ENCODE assay signal across 24 mouse cellular contexts in the genomic region with DNA sequence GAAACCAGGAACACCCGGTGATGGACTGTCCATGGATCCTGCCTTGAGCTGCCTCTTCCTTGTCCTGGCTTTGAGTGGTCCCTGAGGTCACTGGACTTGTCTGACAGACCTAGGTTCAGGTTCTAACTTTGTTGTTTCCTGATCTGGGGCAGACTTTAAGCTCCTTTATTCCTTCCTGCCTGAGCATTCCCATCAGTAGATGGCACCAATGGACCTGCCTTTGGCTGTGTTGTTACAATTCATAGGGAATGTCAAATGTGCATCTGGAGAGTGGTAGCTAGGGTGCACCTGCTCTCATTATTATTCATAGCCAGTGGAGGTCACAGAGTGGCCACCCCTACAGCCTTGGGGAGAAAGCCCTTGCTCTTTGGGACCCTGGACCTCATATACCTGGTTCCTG.
DNase-seq lines count a peak whose midpoint lies in the region; ATAC-seq and TF ChIP-seq lines count a peak whose summit lies in the region.
"Had no signal": no experiment of that assay in that cellular context is flagged by ENCODE, and none has a peak within 500 bp of the region (broad histone marks: within the 10 kb centered on the region; RNA-seq: fewer than 3 reads in every experiment).

No protein-coding gene starts in this region.

- peak overlapping the region; percentile 78; the same call in 1 of the 2 replicates for H3K27ac ChIP-seq in forebrain, embryonic 15.5 days (replicated peaks)
- H3K27ac ChIP-seq in forebrain, embryonic 14.5 days (ENCODE audit: low read depth, low read length): no peak overlapping the region
- H3K27ac ChIP-seq in intestine, postnatal 0 days (ENCODE audit: low read depth, low read length): no peak overlapping the region
- no peak overlapping the region for H3K27ac ChIP-seq in intestine, embryonic 16.5 days (ENCODE audit: low read length)
- H3K27ac ChIP-seq in lung, embryonic 14.5 days (ENCODE audit: low read depth): no peak overlapping the region
- H3K27ac ChIP-seq in midbrain, embryonic 16.5 days (ENCODE audit: low read length): peak overlapping the region; percentile 51; the same call in 1 of the 2 replicates
- H3K27ac ChIP-seq: limb, embryonic 10.5 days had no signal

- H3K36me3 ChIP-seq in forebrain, embryonic 15.5 days: no peaks in the 10 kb centered on the region
- peaks cover 18% of the 10 kb centered on the region for H3K36me3 ChIP-seq in forebrain, embryonic 14.5 days (ENCODE audit: control insufficient read depth, insufficient read depth, low read length)
- H3K36me3 ChIP-seq in intestine, postnatal 0 days (ENCODE audit: control insufficient read depth, insufficient read depth): peaks cover 12% of the 10 kb centered on the region; the same call in 1 of the 2 replicates
- H3K36me3 ChIP-seq in intestine, embryonic 16.5 days (ENCODE audit: control insufficient read depth, insufficient read depth, low read length): peaks cover 3% of the 10 kb centered on the region; the same call in 1 of the 2 replicates
- peaks cover 6% of the 10 kb centered on the region; the same call in 1 of the 2 replicates for H3K36me3 ChIP-seq in lung, embryonic 14.5 days (ENCODE audit: insufficient read depth)
- H3K36me3 ChIP-seq in midbrain, embryonic 16.5 days (ENCODE audit: control insufficient read depth, insufficient read depth, low read length): no peaks in the 10 kb centered on the region
- H3K36me3 ChIP-seq: G1E; lung, embryonic 15.5 days had no signal

- peaks cover 50% of the 10 kb centered on the region for H3K4me1 ChIP-seq in forebrain, embryonic 15.5 days
- H3K4me1 ChIP-seq in forebrain, embryonic 14.5 days (ENCODE audit: control insufficient read depth, insufficient read depth, low read length): peaks cover 31% of the 10 kb centered on the region
- peaks cover 5% of the 10 kb centered on the region; the same call in 1 of the 2 replicates for H3K4me1 ChIP-seq in intestine, postnatal 0 days (replicated peaks; ENCODE audit: control insufficient read depth, insufficient read depth, low read length)
- H3K4me1 ChIP-seq in intestine, embryonic 16.5 days (ENCODE audit: control insufficient read depth, insufficient read depth, low read length): peaks cover 54% of the 10 kb centered on the region
- peaks cover 39% of the 10 kb centered on the region for H3K4me1 ChIP-seq in lung, embryonic 14.5 days (ENCODE audit: insufficient read depth)
- peaks cover 39% of the 10 kb centered on the region for H3K4me1 ChIP-seq in midbrain, embryonic 16.5 days (ENCODE audit: control insufficient read depth, insufficient read depth, low read length)

- H3K27me3 ChIP-seq in forebrain, embryonic 15.5 days: no peaks in the 10 kb centered on the region
- no peaks in the 10 kb centered on the region for H3K27me3 ChIP-seq in forebrain, embryonic 14.5 days (replicated peaks; ENCODE audit: control insufficient read depth, insufficient read depth, low read length)
- H3K27me3 ChIP-seq in intestine, postnatal 0 days (replicated peaks; ENCODE audit: control insufficient read depth, insufficient read depth, low read length): no peaks in the 10 kb centered on the region
- no peaks in the 10 kb centered on the region for H3K27me3 ChIP-seq in intestine, embryonic 16.5 days (replicated peaks; ENCODE audit: control insufficient read depth, insufficient read depth, low read length)
- H3K27me3 ChIP-seq in lung, embryonic 14.5 days (ENCODE audit: insufficient read depth, low read length): no peaks in the 10 kb centered on the region
- H3K27me3 ChIP-seq in midbrain, embryonic 16.5 days (ENCODE audit: control insufficient read depth, insufficient read depth, low read depth, low read length): no peaks in the 10 kb centered on the region
- H3K27me3 ChIP-seq: heart, embryonic 12.5 days; lung, embryonic 15.5 days had no signal

- H3K9me3 ChIP-seq in forebrain, embryonic 15.5 days: no peaks in the 10 kb centered on the region
- H3K9me3 ChIP-seq in forebrain, embryonic 14.5 days (replicated peaks; ENCODE audit: control insufficient read depth, low read length): no peaks in the 10 kb centered on the region
- no peaks in the 10 kb centered on the region for H3K9me3 ChIP-seq in intestine, postnatal 0 days (ENCODE audit: control insufficient read depth)
- H3K9me3 ChIP-seq in intestine, embryonic 16.5 days (ENCODE audit: control insufficient read depth, low read length): no peaks in the 10 kb centered on the region
- no peaks in the 10 kb centered on the region for H3K9me3 ChIP-seq in lung, embryonic 14.5 days (ENCODE audit: low read depth, low read length)
- H3K9me3 ChIP-seq in midbrain, embryonic 16.5 days (replicated peaks; ENCODE audit: control insufficient read depth, low read length, poor library complexity, severe bottlenecking): no peaks in the 10 kb centered on the region
- H3K9me3 ChIP-seq: embryonic facial prominence, embryonic 10.5 days; heart, embryonic 12.5 days; hindbrain, embryonic 10.5 days; limb, embryonic 10.5 days; lung, embryonic 15.5 days had no signal

- peak; percentile 55 for TF ChIP-seq CTCF in intestine, postnatal 0 days (IDR thresholded peaks at IDR 0.05; ENCODE audit: low read depth)
- TF ChIP-seq CTCF in lung, embryonic 14.5 days (IDR thresholded peaks at IDR 0.05; ENCODE audit: low read depth): peak; percentile 36

- WGBS in forebrain, embryonic 15.5 days: 93% methylated on average over 1 of the region's 1 CpGs
- 83% methylated on average over 1 of the region's 1 CpGs for WGBS in forebrain, embryonic 14.5 days
- 81% methylated on average over 1 of the region's 1 CpGs for WGBS in intestine, postnatal 0 days
- WGBS in intestine, embryonic 16.5 days: 93% methylated on average over 1 of the region's 1 CpGs
- WGBS in lung, embryonic 14.5 days: 79% methylated on average over 1 of the region's 1 CpGs
- 95% methylated on average over 1 of the region's 1 CpGs for WGBS in midbrain, embryonic 16.5 days

- H3K4me3 ChIP-seq in forebrain, embryonic 15.5 days: no peak overlapping the region
- no peak overlapping the region for H3K4me3 ChIP-seq in forebrain, embryonic 14.5 days (ENCODE audit: low read depth, low read length)
- H3K4me3 ChIP-seq in intestine, postnatal 0 days (ENCODE audit: low read depth, low read length): no peak overlapping the region
- H3K4me3 ChIP-seq in intestine, embryonic 16.5 days (ENCODE audit: low read length): no peak overlapping the region
- no peak overlapping the region for H3K4me3 ChIP-seq in lung, embryonic 14.5 days (ENCODE audit: low read depth, low read length)
- no peak overlapping the region for H3K4me3 ChIP-seq in midbrain, embryonic 16.5 days (ENCODE audit: low read depth, low read length)
- H3K4me3 ChIP-seq: embryonic facial prominence, embryonic 10.5 days; heart, embryonic 12.5 days; hindbrain, embryonic 10.5 days; limb, embryonic 10.5 days; lung, embryonic 15.5 days had no signal

- no peak for ATAC-seq in forebrain, embryonic 15.5 days (replicated peaks)
- ATAC-seq in forebrain, embryonic 14.5 days: no peak
- ATAC-seq in intestine, postnatal 0 days: no peak
- ATAC-seq in intestine, embryonic 16.5 days: no peak
- no peak for ATAC-seq in lung, embryonic 14.5 days (ENCODE audit: insufficient read depth)
- ATAC-seq in midbrain, embryonic 16.5 days: no peak
- ATAC-seq: activated CD4-positive, CD25-positive, alpha-beta regulatory T cell, adult 4 months; CD4-positive, CD25-positive, alpha-beta regulatory T cell, adult 4 months; forebrain, embryonic 16.5 days; inflammation-experienced regulatory T-cells, adult 6 months had no signal

- no peak for DNase-seq in forebrain, embryonic 14.5 days (ENCODE audit: low spot score)
- DNase-seq in lung, embryonic 14.5 days: no peak
- DNase-seq in lung, adult 18-20 months: no peak
- no peak for DNase-seq in yolk sac, embryonic 10.5 days (ENCODE audit: low spot score)
- DNase-seq: adrenal gland, postnatal 14 days; cerebellum, adult 2 months; kidney, postnatal 14 days; retina, postnatal 1 day; right cerebral cortex, postnatal 4 days had no signal

- no peak overlapping the region for H3K4me2 ChIP-seq in forebrain, embryonic 15.5 days (replicated peaks)
- H3K4me2 ChIP-seq in forebrain, embryonic 14.5 days (ENCODE audit: low read length): no peak overlapping the region
- no peak overlapping the region for H3K4me2 ChIP-seq in intestine, postnatal 0 days (replicated peaks; ENCODE audit: low read depth)
- H3K4me2 ChIP-seq in intestine, embryonic 16.5 days (ENCODE audit: low read depth, low read length): no peak overlapping the region
- H3K4me2 ChIP-seq in lung, embryonic 14.5 days: no peak overlapping the region
- H3K4me2 ChIP-seq in midbrain, embryonic 16.5 days (ENCODE audit: low read length): no peak overlapping the region
- H3K4me2 ChIP-seq: heart, embryonic 12.5 days; liver, embryonic 11.5 days; lung, embryonic 15.5 days had no signal

- H3K9ac ChIP-seq in forebrain, embryonic 15.5 days (replicated peaks): no peak overlapping the region
- H3K9ac ChIP-seq in forebrain, embryonic 14.5 days (ENCODE audit: low read length): no peak overlapping the region
- H3K9ac ChIP-seq in intestine, postnatal 0 days (ENCODE audit: low read depth, low read length): no peak overlapping the region
- no peak overlapping the region for H3K9ac ChIP-seq in intestine, embryonic 16.5 days (ENCODE audit: low read depth, low read length)
- H3K9ac ChIP-seq in lung, embryonic 14.5 days: no peak overlapping the region
- H3K9ac ChIP-seq in midbrain, embryonic 16.5 days (ENCODE audit: low read depth, low read length): no peak overlapping the region
- H3K9ac ChIP-seq: heart, embryonic 12.5 days; lung, embryonic 15.5 days had no signal

Comparison
In these comparisons a context has a peak if more than half of its experiments do, and no peak if none do; other contexts are left out.
1. H3K27ac ChIP-seq: peak in forebrain, embryonic 15.5 days (single experiment) and midbrain, embryonic 16.5 days (single experiment); none in forebrain, embryonic 14.5 days (single experiment), intestine, postnatal 0 days (single experiment), intestine, embryonic 16.5 days (single experiment) and lung, embryonic 14.5 days (single experiment).